14 mouse cellular contexts compared by ENCODE assay signal in genomic region chr4:44253191-44253590, GRCm38 (mm10). TPM values are rescaled to one million over a fixed set of nuclear protein-coding genes. Genes with fewer than 3 reads are reported as not detected.
DNase-seq lines count a peak whose midpoint lies in the region; ATAC-seq lines count a peak whose summit lies in the region.
"Had no signal": no experiment of that assay in that cellular context is flagged by ENCODE, and none has a peak within 500 bp of the region (broad histone marks: within the 10 kb centered on the region; RNA-seq: fewer than 3 reads in every experiment).

No protein-coding gene starts in this region.

- no peaks in the 10 kb centered on the region for H3K36me3 ChIP-seq in heart, embryonic 11.5 days (ENCODE audit: control insufficient read depth, insufficient read depth, low read length)
- no peaks in the 10 kb centered on the region for H3K36me3 ChIP-seq in midbrain, embryonic 11.5 days (ENCODE audit: control insufficient read depth, insufficient read depth, low read length)
- H3K36me3 ChIP-seq: limb, embryonic 10.5 days had no signal

- DNase-seq in heart, adult 18-20 months = no peak
- DNase-seq in retina, embryonic 14.5 days (ENCODE audit: low spot score) = peak; percentile 17
- no peak for DNase-seq in retina, postnatal 1 day
- peak; percentile 84 for DNase-seq in midbrain, embryonic 11.5 days (ENCODE audit: low spot score, missing footprints)
- DNase-seq in frontal cortex, postnatal 25 days (ENCODE audit: low spot score in 2 of 2) = no peak
- DNase-seq in kidney, postnatal 10 days = no peak
- no peak for DNase-seq in left cerebral cortex, postnatal 14 days (ENCODE audit: low spot score in 2 of 2)
- DNase-seq: adrenal gland, adult 8-10 months; B cell, adult 2 months had no signal

- no peak overlapping the region for H3K27ac ChIP-seq in heart, embryonic 11.5 days (ENCODE audit: low read depth, low read length)
- H3K27ac ChIP-seq in midbrain, embryonic 11.5 days (ENCODE audit: low read depth, low read length) = no peak overlapping the region
- H3K27ac ChIP-seq: limb, embryonic 10.5 days had no signal

- H3K4me3 ChIP-seq in heart, embryonic 11.5 days (ENCODE audit: low read depth, low read length) = peak overlapping the region; percentile 21
- H3K4me3 ChIP-seq in midbrain, embryonic 11.5 days (ENCODE audit: low read depth, low read length) = no peak overlapping the region
- H3K4me3 ChIP-seq: limb, embryonic 10.5 days; megakaryocyte, embryonic 14.5 days had no signal

- intact Hi-C loops in left cerebral cortex, postnatal 14 days (cut with DNase I) = no loop called here

- H3K27me3 ChIP-seq in heart, embryonic 11.5 days (ENCODE audit: control insufficient read depth, insufficient read depth, low read length) = no peaks in the 10 kb centered on the region
- H3K27me3 ChIP-seq in midbrain, embryonic 11.5 days (ENCODE audit: control insufficient read depth, insufficient read depth, low read length) = no peaks in the 10 kb centered on the region

- WGBS in heart, embryonic 11.5 days (ENCODE audit: insufficient replicate concordance) = 4% methylated on average over 6 of the region's 6 CpGs
- 12% methylated on average over 6 of the region's 6 CpGs for WGBS in midbrain, embryonic 11.5 days

- H3K4me1 ChIP-seq in heart, embryonic 11.5 days (ENCODE audit: control insufficient read depth, insufficient read depth, low read length) = peaks cover 11% of the 10 kb centered on the region; the same call in 1 of the 2 replicates
- H3K4me1 ChIP-seq in midbrain, embryonic 11.5 days (ENCODE audit: control insufficient read depth, insufficient read depth, low read length) = peaks cover 17% of the 10 kb centered on the region

- H3K9me3 ChIP-seq in heart, embryonic 11.5 days (replicated peaks; ENCODE audit: control insufficient read depth, low read length) = no peaks in the 10 kb centered on the region
- no peaks in the 10 kb centered on the region for H3K9me3 ChIP-seq in midbrain, embryonic 11.5 days (ENCODE audit: control insufficient read depth, low read length)
- H3K9me3 ChIP-seq: limb, embryonic 10.5 days; megakaryocyte, embryonic 14.5 days had no signal

- no peak overlapping the region for H3K9ac ChIP-seq in heart, embryonic 11.5 days (ENCODE audit: low read depth, low read length)
- H3K9ac ChIP-seq in midbrain, embryonic 11.5 days (ENCODE audit: low read length) = no peak overlapping the region

- H3K4me2 ChIP-seq in heart, embryonic 11.5 days = peak overlapping the region; percentile 56
- H3K4me2 ChIP-seq in midbrain, embryonic 11.5 days = peak overlapping the region; percentile 32

- ATAC-seq in heart, embryonic 11.5 days (replicated peaks; ENCODE audit: insufficient number of reproducible peaks, low FRiP score, low TSS enrichment) = no peak
- ATAC-seq in midbrain, embryonic 11.5 days (ENCODE audit: low FRiP score) = no peak

RNA-seq across cellular contexts. Expression of gene Rnf38, which starts 19.6 kb away (rescaled TPM):
- 25.8 and 28.7 TPM in 2 replicates for polyA plus RNA-seq in heart, embryonic 11.5 days (2014; fragmentation: Nextera tagmentation; extraction: Ambion mirVana)
- 10 to 100 TPM; 22.7 to 25.0 TPM for total RNA-seq in heart, adult 18-20 months (2021)
- polyA plus RNA-seq in midbrain, embryonic 11.5 days (2014; fragmentation: Nextera tagmentation; extraction: Ambion mirVana) = 52.4 and 56.6 TPM in 2 replicates
- 10 to 100 TPM; 68.3 to 72.3 TPM for total RNA-seq in left cerebral cortex, postnatal 14 days (2021)

RNA-seq across cellular contexts. Expression of gene Melk, which starts 47.5 kb away (rescaled TPM):
- 29.4 and 29.8 TPM in 2 replicates for polyA plus RNA-seq in heart, embryonic 11.5 days (2014; fragmentation: Nextera tagmentation; extraction: Ambion mirVana)
- total RNA-seq in heart, adult 18-20 months (2021) = under 1 TPM; 0.28 to 0.30 TPM
- 71.6 and 74.8 TPM in 2 replicates for polyA plus RNA-seq in midbrain, embryonic 11.5 days (2014; fragmentation: Nextera tagmentation; extraction: Ambion mirVana)
- under 1 TPM; 0.64 to 0.82 TPM for total RNA-seq in left cerebral cortex, postnatal 14 days (2021)
- total RNA-seq: gastrocnemius, adult 18-20 months; layer of hippocampus, adult 18-20 months had no signal

Comparison
In these comparisons a context has a peak if more than half of its experiments do, and no peak if none do; other contexts are left out.
1. DNase-seq: peak in retina, embryonic 14.5 days (single experiment) and midbrain, embryonic 11.5 days (single experiment); none in heart, adult 18-20 months (0 of 2), retina, postnatal 1 day (single experiment), frontal cortex, postnatal 25 days (0 of 2), kidney, postnatal 10 days (single experiment) and left cerebral cortex, postnatal 14 days (0 of 2).